Mouse (Mus musculus) limb, embryonic 12.5 days (tissue): Measurements from ENCODE around the gene Unc5c. TPM values are rescaled to one million over a fixed set of nuclear protein-coding genes. Genes with fewer than 3 reads are reported as not detected.

ENCODE experiments used
- ATAC-seq: fragments of 200-750 bp; cut with Nextera tagmentation; 2 replicates; pipeline ENCODE4 v1.8.0; 2017; ENCODE audit warnings: low read depth, moderate TSS enrichment; ENCODE audit not compliant: insufficient number of reproducible peaks, insufficient read depth, low FRiP score, low TSS enrichment
- H3K27ac ChIP-seq: fragments of 300-500 bp; sonication (generic); 2 replicates; pipeline ENCODE4 v1.5.1; 2016; ENCODE audit warnings: mild to moderate bottlenecking, moderate library complexity
- H3K27me3 ChIP-seq: fragments of 300-500 bp; sonication (generic); 2 replicates; pipeline ENCODE4 v1.6.1; 2016; ENCODE audit warnings: mild to moderate bottlenecking, moderate library complexity
- H3K36me3 ChIP-seq: fragments of 300-500 bp; sonication (generic); 2 replicates; pipeline ENCODE4 v1.6.1; 2016; ENCODE audit warnings: mild to moderate bottlenecking, moderate library complexity
- H3K4me1 ChIP-seq: fragments of 300-500 bp; sonication (generic); replicated peaks from 2 replicates; pipeline ENCODE4 v1.6.1; 2016
- H3K4me2 ChIP-seq: fragments of 300-500 bp; sonication (generic); 2 replicates; pipeline ENCODE4 v1.6.1; 2016; ENCODE audit warnings: mild to moderate bottlenecking, moderate library complexity
- H3K4me3 ChIP-seq: fragments of 300-500 bp; sonication (generic); replicated peaks from 2 replicates; pipeline ENCODE4 v1.5.1; 2016; ENCODE audit warnings: mild to moderate bottlenecking
- H3K9ac ChIP-seq: fragments of 300-500 bp; sonication (generic); replicated peaks from 2 replicates; pipeline ENCODE4 v1.6.1; 2016; ENCODE audit warnings: mild to moderate bottlenecking, moderate library complexity
- H3K9me3 ChIP-seq: fragments of 300-500 bp; sonication (generic); 2 replicates; pipeline ENCODE4 v1.6.1; 2016; ENCODE audit warnings: mild to moderate bottlenecking, moderate library complexity
- WGBS: fragments of 180-500 bp; shearing (Covaris S2); methylation state at CpG from one replicate; pipeline ENCODE4 v1.1.7; 2016; 5-methylcytosine and 5-hydroxymethylcytosine counted together
- polyA plus RNA-seq: library from polyadenylated mRNA; unstranded; fragments of >200 nt; fragmentation: Nextera tagmentation; extraction: Ambion mirVana; gene quantifications from 2 replicates; pipeline ENCODE4 v1.2.1, GENCODE M21; 2016

Unc5c gene
- polyA plus RNA-seq, 1 experiment from 2014 or later: 23.7 TPM

GRCm38 (mm10) chr3:141716371-141716770 is 251.4 kb downstream of the Unc5c start:
- H3K9ac ChIP-seq: no peak overlapping the region
- H3K9me3 ChIP-seq: no peaks in the 10 kb centered on the region
- 66% methylated on average over 4 of the region's 4 CpGs for WGBS
- ATAC-seq: no peak
- no peak overlapping the region for H3K4me2 ChIP-seq
- no peak overlapping the region for H3K4me3 ChIP-seq
- peaks cover 7% of the 10 kb centered on the region for H3K4me1 ChIP-seq
- H3K27me3 ChIP-seq: no peaks in the 10 kb centered on the region
- H3K36me3 ChIP-seq: no peaks in the 10 kb centered on the region
- no peak overlapping the region for H3K27ac ChIP-seq

- 90% methylated on average over 5 of the region's 5 CpGs for whole genome bisulfite sequencing
- Histone ChIP-seq H3K27ac (no peak overlapping the region), H3K9me3 (no peaks in the 10 kb centered on the region), H3K4me1 (no peaks in the 10 kb centered on the region), H3K27me3 (no peaks in the 10 kb centered on the region), H3K36me3 (no peaks in the 10 kb centered on the region), H3K4me3 (no peak overlapping the region), H3K4me2 (no peak overlapping the region), H3K9ac (no peak overlapping the region)
- no peak for ATAC-seq
Observed at GRCm38 (mm10) chr3:141719050-141719449, 254.0 kb downstream of the Unc5c start.

GRCm38 (mm10) chr3:141724499-141724898 is 259.5 kb downstream of the Unc5c start:
- Histone ChIP-seq H3K27me3 (no peaks in the 10 kb centered on the region), H3K4me3 (no peak overlapping the region), H3K36me3 (no peaks in the 10 kb centered on the region), H3K4me2 (no peak overlapping the region), H3K9me3 (no peaks in the 10 kb centered on the region), H3K4me1 (no peaks in the 10 kb centered on the region), H3K27ac (no peak overlapping the region), H3K9ac (no peak overlapping the region)
- 83% methylated on average over 2 of the region's 2 CpGs for WGBS
- no peak for ATAC-seq

- H3K27ac ChIP-seq: no peak overlapping the region
- H3K36me3 ChIP-seq: no peaks in the 10 kb centered on the region
- H3K9me3 ChIP-seq: no peaks in the 10 kb centered on the region
- H3K4me3 ChIP-seq: no peak overlapping the region
- H3K4me2 ChIP-seq: no peak overlapping the region
- H3K4me1 ChIP-seq: no peaks in the 10 kb centered on the region
- H3K27me3 ChIP-seq: no peaks in the 10 kb centered on the region
- 91% methylated on average over 1 of the region's 1 CpGs for WGBS
- ATAC-seq: no peak
- no peak overlapping the region for H3K9ac ChIP-seq
Observed at GRCm38 (mm10) chr3:141725432-141725831, 260.4 kb downstream of the Unc5c start.

- ATAC-seq: no peak
- H3K27me3 ChIP-seq: no peaks in the 10 kb centered on the region
- WGBS: 82% methylated on average over 6 of the region's 6 CpGs
- H3K4me2 ChIP-seq: no peak overlapping the region
- no peak overlapping the region for H3K4me3 ChIP-seq
- H3K9me3 ChIP-seq: no peaks in the 10 kb centered on the region
- H3K27ac ChIP-seq: no peak overlapping the region
- no peaks in the 10 kb centered on the region for H3K4me1 ChIP-seq
- no peaks in the 10 kb centered on the region for H3K36me3 ChIP-seq
- H3K9ac ChIP-seq: no peak overlapping the region
Observed at GRCm38 (mm10) chr3:141733844-141734243, 268.8 kb downstream of the Unc5c start.

GRCm38 (mm10) chr3:141735285-141735684 is 270.3 kb downstream of the Unc5c start:
- no peaks in the 10 kb centered on the region for H3K36me3 ChIP-seq
- H3K4me2 ChIP-seq: no peak overlapping the region
- H3K27ac ChIP-seq: no peak overlapping the region
- no peak overlapping the region for H3K4me3 ChIP-seq
- ATAC-seq: no peak
- no peak overlapping the region for H3K9ac ChIP-seq
- H3K4me1 ChIP-seq: no peaks in the 10 kb centered on the region
- no peaks in the 10 kb centered on the region for H3K9me3 ChIP-seq
- no peaks in the 10 kb centered on the region for H3K27me3 ChIP-seq

GRCm38 (mm10) chr3:141745322-141745721 is 280.3 kb downstream of the Unc5c start:
- Histone ChIP-seq H3K4me2 (no peak overlapping the region), H3K27me3 (no peaks in the 10 kb centered on the region), H3K4me3 (no peak overlapping the region), H3K36me3 (no peaks in the 10 kb centered on the region), H3K4me1 (no peaks in the 10 kb centered on the region), H3K9me3 (no peaks in the 10 kb centered on the region), H3K9ac (no peak overlapping the region), H3K27ac (no peak overlapping the region)
- no peak for ATAC-seq

GRCm38 (mm10) chr3:141748694-141749381 is 283.8 kb downstream of the Unc5c start:
- no peak overlapping the region for H3K27ac ChIP-seq
- H3K4me3 ChIP-seq: no peak overlapping the region
- WGBS: 71% methylated on average over 4 of the region's 4 CpGs
- no peaks in the 10 kb centered on the region for H3K9me3 ChIP-seq
- H3K4me2 ChIP-seq: no peak overlapping the region
- H3K4me1 ChIP-seq: no peaks in the 10 kb centered on the region
- no peaks in the 10 kb centered on the region for H3K36me3 ChIP-seq
- H3K9ac ChIP-seq: no peak overlapping the region
- no peaks in the 10 kb centered on the region for H3K27me3 ChIP-seq
- ATAC-seq: no peak

GRCm38 (mm10) chr3:141752172-141752571 is 287.2 kb downstream of the Unc5c start:
- Histone ChIP-seq H3K4me2 (no peak overlapping the region), H3K36me3 (no peaks in the 10 kb centered on the region), H3K9me3 (no peaks in the 10 kb centered on the region), H3K27me3 (no peaks in the 10 kb centered on the region), H3K9ac (no peak overlapping the region), H3K27ac (no peak overlapping the region), H3K4me1 (no peaks in the 10 kb centered on the region), H3K4me3 (no peak overlapping the region)
- WGBS: 76% methylated on average over 7 of the region's 7 CpGs
- no peak for ATAC-seq

- WGBS: 48% methylated on average over 3 of the region's 3 CpGs
- no peak overlapping the region for H3K4me3 ChIP-seq
- no peak overlapping the region for H3K9ac ChIP-seq
- no peaks in the 10 kb centered on the region for H3K9me3 ChIP-seq
- peaks cover 5% of the 10 kb centered on the region; the same call in 1 of the 2 replicates for H3K36me3 ChIP-seq
- H3K27me3 ChIP-seq: no peaks in the 10 kb centered on the region
- no peak for ATAC-seq
- H3K4me2 ChIP-seq: no peak overlapping the region
- peaks cover 5% of the 10 kb centered on the region; the same call in 1 of the 2 replicates for H3K4me1 ChIP-seq
- H3K27ac ChIP-seq: no peak overlapping the region
Observed at GRCm38 (mm10) chr3:141757259-141757658, 292.2 kb downstream of the Unc5c start.

GRCm38 (mm10) chr3:141778411-141778919 is 313.4 kb downstream of the Unc5c start:
- WGBS: 25% methylated on average over 8 of the region's 8 CpGs
- no peak overlapping the region for H3K4me3 ChIP-seq
- no peaks in the 10 kb centered on the region for H3K27me3 ChIP-seq
- peak; percentile 79 for ATAC-seq
- no peak overlapping the region for H3K9ac ChIP-seq
- H3K4me2 ChIP-seq: peak overlapping the region; percentile 11; the same call in 1 of the 2 replicates
- 0 out of 2 replicates have a peak overlapping the region, but pooled peaks have one; percentile 41 for H3K27ac ChIP-seq
- peaks cover 13% of the 10 kb centered on the region for H3K4me1 ChIP-seq
- no peaks in the 10 kb centered on the region for H3K36me3 ChIP-seq
- no peaks in the 10 kb centered on the region for H3K9me3 ChIP-seq

- ATAC-seq: no peak
- H3K9ac ChIP-seq: no peak overlapping the region
- no peaks in the 10 kb centered on the region for H3K36me3 ChIP-seq
- no peaks in the 10 kb centered on the region for H3K27me3 ChIP-seq
- H3K4me3 ChIP-seq: no peak overlapping the region
- H3K4me2 ChIP-seq: no peak overlapping the region
- H3K27ac ChIP-seq: no peak overlapping the region
- H3K4me1 ChIP-seq: peaks cover 13% of the 10 kb centered on the region
- WGBS: 34% methylated on average over 3 of the region's 3 CpGs
- H3K9me3 ChIP-seq: no peaks in the 10 kb centered on the region
Observed at GRCm38 (mm10) chr3:141779186-141779585, 314.2 kb downstream of the Unc5c start.
